8 mouse cellular contexts compared by ENCODE assay signal in genomic region chr7:16174597-16175541, GRCm38 (mm10). TPM values are rescaled to one million over a fixed set of nuclear protein-coding genes. Genes with fewer than 3 reads are reported as not detected.
DNase-seq lines count a peak whose midpoint lies in the region; ATAC-seq lines count a peak whose summit lies in the region.

Meis3 (plus strand) TSS chr7:16175090.

- WGBS in embryonic facial prominence, embryonic 12.5 days, result under 1% methylated on average over 40 of the region's 42 CpGs
- WGBS in heart, embryonic 14.5 days, result under 1% methylated on average over 41 of the region's 42 CpGs
- 2% methylated on average over 40 of the region's 42 CpGs for WGBS in large intestine, adult 2 months
- WGBS in lung, embryonic 15.5 days, result under 1% methylated on average over 39 of the region's 42 CpGs

- H3K4me1 ChIP-seq in embryonic facial prominence, embryonic 12.5 days, result peaks cover 13% of the 10 kb centered on the region
- peaks cover 2 to 8% of the 10 kb centered on the region in 2 experiments; a peak in 2 of 4 replicates for H3K4me1 ChIP-seq in heart, embryonic 14.5 days (ENCODE audit: control insufficient read depth in 2 of 2, insufficient read depth in 2 of 2, low read length in 2 of 2)
- peaks cover 8% of the 10 kb centered on the region; the same call in 1 of the 2 replicates for H3K4me1 ChIP-seq in lung, embryonic 15.5 days

- H3K9ac ChIP-seq in embryonic facial prominence, embryonic 12.5 days, result peak within 1 kb of the TSS; percentile 66
- peak within 1 kb of the TSS; percentile 78 for H3K9ac ChIP-seq in heart, embryonic 14.5 days (ENCODE audit: low read length)
- peak within 1 kb of the TSS; percentile 66 for H3K9ac ChIP-seq in lung, embryonic 15.5 days

- DNase-seq in adrenal gland, adult 2 months, result peak; percentile 64
- DNase-seq in large intestine, adult 2 months (ENCODE audit: low read depth, low spot score), result no peak
- DNase-seq in ovary, adult 18-20 months (ENCODE audit: low spot score), result peak; percentile 18
- peak; percentile 59 for DNase-seq in urinary bladder, postnatal 14 days (ENCODE audit: low spot score)

- H3K36me3 ChIP-seq in embryonic facial prominence, embryonic 12.5 days, result peaks cover 12% of the 10 kb centered on the region
- 0 out of 2 replicates have a peak, but pooled peaks cover 4% of the 10 kb centered on the region for H3K36me3 ChIP-seq in heart, embryonic 14.5 days (ENCODE audit: control insufficient read depth, insufficient read depth, low read length)
- no peaks in the 10 kb centered on the region for H3K36me3 ChIP-seq in lung, embryonic 15.5 days

- peak within 1 kb of the TSS; percentile 59 for H3K4me3 ChIP-seq in embryonic facial prominence, embryonic 12.5 days
- peak within 1 kb of the TSS; percentile 52 to 60 for H3K4me3 ChIP-seq in heart, embryonic 14.5 days (ENCODE audit: control insufficient read depth in 1 of 2, insufficient read depth in 1 of 2, low read depth in 1 of 2, low read length in 2 of 2)
- H3K4me3 ChIP-seq in lung, embryonic 15.5 days, result peak within 1 kb of the TSS; percentile 66

- peak within 1 kb of the TSS; percentile 72 for H3K4me2 ChIP-seq in embryonic facial prominence, embryonic 12.5 days (replicated peaks)
- peak within 1 kb of the TSS; percentile 86 for H3K4me2 ChIP-seq in heart, embryonic 14.5 days (ENCODE audit: low read length)
- peak within 1 kb of the TSS; percentile 90 for H3K4me2 ChIP-seq in lung, embryonic 15.5 days

- H3K9me3 ChIP-seq in embryonic facial prominence, embryonic 12.5 days, result no peaks in the 10 kb centered on the region
- 0 out of 2 replicates have a peak, but pooled peaks cover 4% of the 10 kb centered on the region for H3K9me3 ChIP-seq in heart, embryonic 14.5 days (ENCODE audit: control insufficient read depth, low read length)
- H3K9me3 ChIP-seq in lung, embryonic 15.5 days, result no peaks in the 10 kb centered on the region

- peaks cover 5% of the 10 kb centered on the region; the same call in 1 of the 2 replicates for H3K27me3 ChIP-seq in embryonic facial prominence, embryonic 12.5 days
- H3K27me3 ChIP-seq in heart, embryonic 14.5 days (ENCODE audit: control insufficient read depth, insufficient read depth, low read length), result peaks cover 4% of the 10 kb centered on the region; the same call in 1 of the 2 replicates
- H3K27me3 ChIP-seq in lung, embryonic 15.5 days, result no peaks in the 10 kb centered on the region; the same call in 1 of the 2 replicates

- ATAC-seq in CD4-positive, CD25-positive, alpha-beta regulatory T cell, adult 4 months, result peak; percentile 85
- ATAC-seq in embryonic facial prominence, embryonic 12.5 days (ENCODE audit: insufficient number of reproducible peaks, insufficient read depth, low FRiP score, low TSS enrichment), result peak; percentile 86
- ATAC-seq in heart, embryonic 14.5 days (ENCODE audit: insufficient number of reproducible peaks, insufficient read depth, low FRiP score, low read depth), result peak; percentile 66
- ATAC-seq in lung, embryonic 15.5 days (ENCODE audit: borderline replicate concordance, extremely low read depth, low FRiP score, low TSS enrichment), result peak; percentile 87

- H3K27ac ChIP-seq in embryonic facial prominence, embryonic 12.5 days, result peak within 1 kb of the TSS; percentile 41
- H3K27ac ChIP-seq in heart, embryonic 14.5 days (replicated peaks in 1 of 2; ENCODE audit: control insufficient read depth in 1 of 2, insufficient read depth in 1 of 2, low read depth in 2 of 2, low read length in 2 of 2), result peak within 1 kb of the TSS in 1 of 2 experiments; percentile 19; a peak in 1 of 4 replicates
- peak within 1 kb of the TSS; percentile 37; the same call in 1 of the 2 replicates for H3K27ac ChIP-seq in lung, embryonic 15.5 days

RNA-seq across cellular contexts. Expression of gene Meis3, which starts in this region (rescaled TPM):
- polyA plus RNA-seq in CD4-positive, CD25-positive, alpha-beta regulatory T cell, adult 4 months (2017; shearing (Covaris generic)), result 10 to 100 TPM; 23.0 to 26.2 TPM
- total RNA-seq in adrenal gland, adult 2 months (2021), result 10 to 100 TPM; 11.5 to 13.8 TPM
- 59.3 and 60.9 TPM in 2 replicates for polyA plus RNA-seq in adrenal gland, adult 2 months (2012; rRNA removed)
- polyA plus RNA-seq in embryonic facial prominence, embryonic 12.5 days (2016; fragmentation: Nextera tagmentation; extraction: Ambion mirVana), result 48.8 and 58.5 TPM in 2 replicates
- 15.1 and 15.5 TPM in 2 replicates for polyA plus RNA-seq in heart, embryonic 14.5 days (2014; fragmentation: Nextera tagmentation; extraction: Ambion mirVana)
- polyA plus RNA-seq in large intestine, adult 2 months (2012; rRNA removed), result 13.0 and 13.6 TPM in 2 replicates
- 20.2 and 20.6 TPM in 2 replicates for polyA plus RNA-seq in lung, embryonic 15.5 days (2015; fragmentation: Nextera tagmentation; extraction: Ambion mirVana)
